Mouse (Mus musculus) cerebellum, postnatal 36 days (tissue): ENCODE measurements around the gene Kank1.

Source experiments
- DNase-seq, 2 experiments: peaks; one replicate each; pipeline ENCODE4 v3.0.0; 2021 to 2022; ENCODE audit warnings: mixed read lengths in 2 of 2

Gene Kank1

DNA sequence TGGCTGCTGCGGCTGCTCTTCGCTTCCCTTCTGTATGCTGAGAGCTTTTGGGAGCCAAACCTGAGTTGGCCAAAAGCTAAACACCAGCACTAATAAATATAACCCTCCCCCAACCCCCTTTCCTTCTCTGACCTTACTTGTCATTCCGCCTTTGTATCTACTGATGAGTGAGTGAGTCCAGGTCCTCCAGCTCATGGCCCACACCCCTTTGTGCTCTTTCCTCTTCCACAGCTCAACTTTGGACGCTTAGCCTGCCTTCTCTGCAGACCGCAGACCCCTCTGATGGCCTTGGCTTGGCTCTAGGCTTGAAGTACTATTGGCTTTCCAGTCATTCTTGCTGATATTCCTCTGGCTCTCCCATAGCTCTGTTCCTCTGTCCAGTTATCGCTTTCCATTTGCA, 16.4 kb downstream of the Kank1 start:
- no peak for DNase-seq

GRCm38 (mm10) chr19:25253628-25254027, 16.9 kb downstream of the Kank1 start:
- no peak for DNase-seq

DNA sequence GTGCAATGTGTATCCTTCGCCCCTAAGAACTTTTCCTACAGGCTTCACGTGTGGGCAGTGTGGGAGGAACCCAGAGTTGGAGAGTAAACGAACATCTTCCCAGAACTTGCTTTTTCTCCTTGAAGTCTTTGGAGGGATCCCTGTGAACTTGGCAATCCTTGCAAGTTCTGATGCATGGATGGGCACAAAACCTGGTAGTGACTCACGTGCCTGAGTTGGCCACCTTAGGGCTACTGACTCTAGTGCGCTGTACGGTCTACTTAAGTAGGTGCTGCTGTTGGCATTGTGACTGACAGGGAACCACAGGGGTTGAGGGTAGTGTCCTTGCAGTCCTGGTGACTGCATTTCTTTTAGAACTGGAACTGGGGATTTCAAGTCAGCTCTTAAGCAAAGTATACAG, 21.5 kb downstream of the Kank1 start:
- DNase-seq = no peak

- no peak for DNase-seq
These were observed 29.4 kb downstream of the Kank1 start for GRCm38 (mm10) chr19:25266181-25266580.

- no peak for DNase-seq
These were observed 30.5 kb downstream of the Kank1 start for GRCm38 (mm10) chr19:25267247-25267646.

DNA sequence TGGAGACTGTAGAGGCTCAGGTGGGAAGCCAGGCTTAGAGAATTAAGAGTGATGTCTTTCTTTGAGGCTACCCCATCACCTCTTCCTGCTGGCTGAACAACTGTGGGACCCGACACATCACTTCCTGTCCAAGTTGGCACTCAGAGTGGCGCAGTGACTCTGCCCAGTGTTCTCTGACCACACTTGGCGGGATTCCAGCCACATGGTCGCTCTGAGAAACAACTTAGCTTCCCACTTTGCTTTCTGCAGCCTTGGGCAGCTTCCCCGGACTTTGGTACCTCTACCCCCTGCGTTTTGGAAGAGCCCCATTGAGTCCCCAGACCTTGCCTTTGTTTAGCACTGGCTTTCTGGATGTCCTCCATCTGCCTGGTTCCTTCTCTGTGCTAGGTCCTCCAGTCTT, 31.8 kb downstream of the Kank1 start:
- peak; percentile 36 to 38 for DNase-seq

DNA sequence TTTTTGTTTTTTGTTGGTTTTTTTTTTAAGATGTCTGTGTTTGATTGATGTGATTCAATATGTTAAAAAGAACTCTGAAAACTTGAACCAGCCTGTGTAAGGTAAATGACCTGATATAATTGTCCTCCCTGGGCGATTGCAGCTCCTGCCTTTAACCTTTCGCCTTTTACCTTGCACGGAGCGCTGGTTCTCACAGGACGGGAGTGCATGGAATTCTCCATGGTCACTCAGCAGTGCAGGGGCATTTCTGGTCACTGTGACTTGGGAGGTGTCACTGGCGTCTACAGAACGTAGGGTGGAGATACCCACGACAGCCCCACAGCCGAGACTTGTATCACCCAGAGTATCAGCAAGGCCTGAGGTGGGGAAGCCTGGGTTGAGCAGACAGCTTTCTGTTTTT, 34.8 kb downstream of the Kank1 start:
- DNase-seq = no peak

GRCm38 (mm10) chr19:25273179-25273578, 36.4 kb downstream of the Kank1 start:
- DNase-seq = no peak

DNA sequence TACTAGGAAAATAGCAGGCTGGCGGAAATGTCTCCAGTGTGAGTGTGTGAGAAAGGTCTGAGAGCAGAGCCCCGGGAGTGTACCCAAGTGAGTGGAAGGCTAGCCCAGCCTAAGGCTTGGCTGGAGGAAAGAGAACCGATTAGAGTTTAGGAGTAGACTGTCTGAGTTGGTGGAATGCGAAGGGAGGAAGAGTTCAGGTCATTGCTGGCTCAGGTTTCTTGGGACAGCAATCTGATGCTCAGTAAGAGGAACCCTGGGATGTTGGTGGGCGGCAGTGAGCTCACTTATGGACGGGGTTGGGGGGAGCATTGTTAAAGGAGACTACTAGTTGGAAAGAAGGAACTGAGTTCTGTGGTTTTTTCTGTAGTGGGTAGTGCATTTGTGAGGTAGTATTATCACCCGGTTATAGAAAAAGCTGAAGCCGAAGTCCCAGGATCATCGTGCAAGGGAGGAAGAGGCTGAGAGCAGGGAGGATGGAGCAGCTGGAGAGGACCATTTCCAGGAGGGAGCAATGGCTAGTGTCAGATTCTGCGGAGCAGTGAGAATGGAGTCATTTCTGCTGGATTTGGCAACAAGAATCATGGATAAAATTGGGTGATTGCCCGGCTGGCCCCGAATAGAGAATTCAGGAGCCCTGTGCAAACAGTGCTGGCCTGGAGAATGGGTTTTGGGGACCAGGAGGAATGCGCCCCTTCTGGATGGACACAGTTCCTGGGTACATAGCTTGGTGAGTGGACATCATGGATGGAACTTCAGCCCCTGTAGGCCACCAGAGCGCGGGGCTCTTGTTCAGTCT, 40.0 kb downstream of the Kank1 start:
- no peak for DNase-seq

DNA sequence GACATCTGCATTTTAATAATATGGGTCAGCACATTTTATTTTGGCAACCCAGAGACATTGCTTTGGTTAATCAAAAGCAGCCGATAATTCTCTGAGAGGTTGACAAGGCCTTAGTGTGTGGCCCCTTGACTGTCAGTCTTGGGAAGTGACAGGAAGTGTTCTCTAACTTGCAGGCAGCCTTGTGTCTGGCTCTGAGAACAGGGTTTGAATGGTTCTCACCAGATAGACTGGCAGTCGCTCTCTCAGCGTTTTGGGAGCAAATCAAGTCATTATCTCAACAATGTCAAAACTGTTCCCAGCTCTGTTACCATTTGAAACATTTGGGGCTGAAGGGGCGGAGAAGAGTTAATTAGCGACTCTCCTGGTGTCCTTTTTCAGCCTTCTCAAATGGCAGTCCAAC, 41.0 kb downstream of the Kank1 start:
- DNase-seq = no peak

DNA sequence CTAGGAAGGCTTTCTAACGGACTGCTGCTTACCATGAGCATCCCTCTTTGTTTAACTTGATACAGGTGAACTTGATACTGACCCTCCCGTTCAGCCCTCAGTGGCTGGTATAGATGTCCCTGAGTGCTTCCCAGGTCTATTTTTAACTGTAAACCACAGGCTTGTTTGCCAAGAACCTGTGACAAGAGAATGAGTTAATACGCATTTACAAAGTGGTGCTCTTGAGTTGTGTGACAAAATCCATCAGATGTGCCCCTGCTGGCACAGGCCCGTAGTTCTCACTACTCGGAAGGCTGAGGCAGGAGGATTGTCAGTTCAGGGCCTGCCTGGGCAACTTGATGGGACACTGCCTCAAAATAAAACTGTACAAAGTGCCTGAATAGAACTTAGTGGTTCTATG, 42.8 kb downstream of the Kank1 start:
- DNase-seq = no peak

DNA sequence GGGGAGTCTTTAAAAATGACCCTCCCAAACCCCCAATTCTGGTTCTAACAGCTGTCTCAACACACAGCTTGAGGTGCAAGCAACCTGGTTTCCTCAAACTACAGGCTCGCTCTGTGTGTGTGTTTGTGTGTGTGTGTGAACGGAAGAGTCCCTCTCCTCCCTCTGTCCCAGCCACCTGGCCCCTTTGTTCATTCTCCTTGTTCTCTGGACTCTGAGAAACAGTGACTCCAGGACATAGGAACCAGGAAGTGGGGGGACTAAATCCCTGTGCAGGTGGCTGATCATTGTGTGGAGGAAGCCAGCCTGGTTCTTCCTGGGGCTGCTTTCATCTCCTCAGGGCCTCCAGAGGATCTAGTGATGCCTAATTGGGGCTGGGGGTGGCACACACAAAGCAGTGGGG, 46.9 kb downstream of the Kank1 start:
- no peak for DNase-seq

- peak; percentile 30 to 47 for DNase-seq
These were observed 49.2 kb downstream of the Kank1 start for GRCm38 (mm10) chr19:25285756-25286538.

- no peak for DNase-seq
These were observed 54.3 kb downstream of the Kank1 start for GRCm38 (mm10) chr19:25290991-25291520.

GRCm38 (mm10) chr19:25295207-25295606, 58.4 kb downstream of the Kank1 start:
- no peak for DNase-seq

- DNase-seq = no peak
These were observed 60.5 kb downstream of the Kank1 start for GRCm38 (mm10) chr19:25297269-25297668.

- no peak for DNase-seq
These were observed 63.3 kb downstream of the Kank1 start for GRCm38 (mm10) chr19:25299852-25300670.

- no peak for DNase-seq
These were observed 64.4 kb downstream of the Kank1 start for GRCm38 (mm10) chr19:25301189-25301588.

GRCm38 (mm10) chr19:25306277-25306676, 69.5 kb downstream of the Kank1 start:
- DNase-seq = no peak

DNA sequence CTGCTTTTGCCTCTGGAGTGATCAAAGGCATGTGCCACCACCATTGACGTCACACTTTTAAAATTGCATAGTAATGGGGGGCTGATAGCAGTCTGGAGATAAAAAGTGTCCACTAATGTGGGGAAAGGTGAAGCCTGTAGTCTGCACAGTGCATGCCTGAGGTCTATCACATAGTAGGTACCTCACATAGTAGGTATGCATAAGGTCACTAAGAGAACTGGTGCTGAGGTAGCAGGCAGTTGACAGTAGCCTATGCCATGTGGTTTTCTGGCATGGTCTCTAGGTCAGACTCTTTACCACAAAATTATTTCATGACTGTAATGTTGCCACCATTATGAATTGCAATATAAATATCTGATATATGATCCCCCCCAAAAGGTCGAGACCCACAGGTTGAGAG, 71.4 kb downstream of the Kank1 start:
- no peak for DNase-seq

GRCm38 (mm10) chr19:25308763-25309162, 72.0 kb downstream of the Kank1 start:
- no peak for DNase-seq

GRCm38 (mm10) chr19:25310989-25311388, 74.2 kb downstream of the Kank1 start:
- no peak for DNase-seq

GRCm38 (mm10) chr19:25311626-25312025, 74.9 kb downstream of the Kank1 start:
- DNase-seq = no peak
